22 mouse cellular contexts compared by ENCODE assay signal in genomic region chr9:46256658-46257385, GRCm38 (mm10). TPM values are rescaled to one million over a fixed set of nuclear protein-coding genes. Genes with fewer than 3 reads are reported as not detected.
DNase-seq lines count a peak whose midpoint lies in the region; ATAC-seq and TF ChIP-seq lines count a peak whose summit lies in the region.
"Had no signal": no experiment of that assay in that cellular context is flagged by ENCODE, and none has a peak within 500 bp of the region (broad histone marks: within the 10 kb centered on the region; RNA-seq: fewer than 3 reads in every experiment).

No protein-coding gene starts in this region.

- no peaks in the 10 kb centered on the region for H3K4me1 ChIP-seq in heart, postnatal 0 days (ENCODE audit: control insufficient read depth, insufficient read depth)

- H3K4me2 ChIP-seq in heart, postnatal 0 days (ENCODE audit: low read depth, low read length), result no peak overlapping the region

- no peaks in the 10 kb centered on the region for H3K27me3 ChIP-seq in heart, postnatal 0 days (ENCODE audit: control insufficient read depth, insufficient read depth, low read length)

- no peak for TF ChIP-seq EP300 in heart, postnatal 0 days (IDR thresholded peaks at IDR 0.05; ENCODE audit: low read depth)

- no peak for DNase-seq in heart, postnatal 0 days (ENCODE audit: low spot score)
- no peak for DNase-seq in heart, adult 9 months (ENCODE audit: low spot score in 2 of 2)
- DNase-seq in 3T3-L1 (ENCODE audit: low read depth, low spot score), result peak; percentile 34
- DNase-seq in 416B (ENCODE audit: low read depth), result peak; percentile 29
- no peak for DNase-seq in left cerebral cortex, adult 8-10 months (ENCODE audit: low spot score in 2 of 2)
- no peak for DNase-seq in neural tube, embryonic 10.5 days (ENCODE audit: extremely low spot score, low spot score)
- DNase-seq: cerebellum, adult 8-10 months; gastrocnemius, postnatal 10 days; kidney, adult 9 months; kidney, postnatal 36 days; layer of hippocampus, adult 9-11 months; thymus, postnatal 36 days had no signal

- TF ChIP-seq CTCF in heart, postnatal 0 days (IDR thresholded peaks at IDR 0.05; ENCODE audit: low read depth), result no peak

- no peaks in the 10 kb centered on the region for H3K9me3 ChIP-seq in heart, postnatal 0 days (replicated peaks; ENCODE audit: control insufficient read depth, low read length)
- H3K9me3 ChIP-seq: midbrain, embryonic 10.5 days had no signal

- H3K4me3 ChIP-seq in heart, postnatal 0 days (ENCODE audit: low read depth, low read length), result no peak overlapping the region
- H3K4me3 ChIP-seq: midbrain, embryonic 10.5 days had no signal

- WGBS in heart, postnatal 0 days, result 79% methylated on average over 10 of the region's 10 CpGs

- no peak overlapping the region for H3K9ac ChIP-seq in heart, postnatal 0 days (replicated peaks; ENCODE audit: low read depth, low read length)

- H3K27ac ChIP-seq in heart, postnatal 0 days (ENCODE audit: low read depth), result peak overlapping the region; percentile 63; the same call in 1 of the 2 replicates
- H3K27ac ChIP-seq: midbrain, embryonic 10.5 days had no signal

- ATAC-seq in heart, postnatal 0 days (ENCODE audit: insufficient read depth, low read depth), result no peak
- ATAC-seq in megakaryocyte, adult 5-6 weeks (ENCODE audit: poor library complexity, severe bottlenecking), result peak; percentile 87
- ATAC-seq: inflammation-experienced regulatory T-cells, adult 6 months had no signal

- H3K36me3 ChIP-seq in heart, postnatal 0 days (replicated peaks; ENCODE audit: control insufficient read depth, insufficient read depth, low read length), result no peaks in the 10 kb centered on the region
- H3K36me3 ChIP-seq: midbrain, embryonic 10.5 days had no signal

RNA-seq across cellular contexts. Expression of gene Apoa5, which starts 11.6 kb away (rescaled TPM):
- 0.23 and 0.80 TPM in 2 replicates for total RNA-seq in heart, postnatal 0 days (2014; rRNA removed; ENCODE audit: low replicate concordance)
- 0.14 TPM in 1 of 2 replicates, not detected in the other for polyA plus RNA-seq in heart, postnatal 0 days (2015; fragmentation: Nextera tagmentation; extraction: Ambion mirVana)
- total RNA-seq in megakaryocyte, adult 5-6 weeks (2015), result not detected in 2 replicates
- total RNA-seq in megakaryocyte, adult 5-6 weeks (2017), result 0.11 TPM in 1 of 2 replicates, not detected in the other
- total RNA-seq in left cerebral cortex, adult 8-10 months (2022), result not detected
- total RNA-seq: gastrocnemius, postnatal 10 days; heart, adult 18-20 months; left cerebral cortex, postnatal 14 days had no signal
- polyA plus RNA-seq: embryonic facial prominence, embryonic 14.5 days; hindbrain, embryonic 11.5 days; inflammation-experienced regulatory T-cells, adult 6 months; limb, embryonic 14.5 days; lung, embryonic 16.5 days; midbrain, embryonic 10.5 days; testis, adult 2 months had no signal

RNA-seq across cellular contexts. Expression of gene Zpr1, which starts 16.0 kb away (rescaled TPM):
- 19.3 and 22.2 TPM in 2 replicates for total RNA-seq in heart, postnatal 0 days (2014; rRNA removed; ENCODE audit: low replicate concordance)
- polyA plus RNA-seq in heart, postnatal 0 days (2015; fragmentation: Nextera tagmentation; extraction: Ambion mirVana), result 23.6 and 25.6 TPM in 2 replicates
- total RNA-seq in megakaryocyte, adult 5-6 weeks (2015), result 23.5 and 23.8 TPM in 2 replicates
- 26.3 and 28.8 TPM in 2 replicates for total RNA-seq in megakaryocyte, adult 5-6 weeks (2017)
- total RNA-seq in left cerebral cortex, adult 8-10 months (2022), result 10 to 100 TPM; 41.4 to 46.2 (median 43.4) TPM

RNA-seq across cellular contexts. Expression of gene Apoa4, which starts 16.3 kb away (rescaled TPM):
- total RNA-seq in heart, postnatal 0 days (2014; rRNA removed; ENCODE audit: low replicate concordance), result 0.89 and 6.6 TPM in 2 replicates
- not detected in 2 replicates for polyA plus RNA-seq in heart, postnatal 0 days (2015; fragmentation: Nextera tagmentation; extraction: Ambion mirVana)
- total RNA-seq in megakaryocyte, adult 5-6 weeks (2015), result not detected in 2 replicates
- total RNA-seq in megakaryocyte, adult 5-6 weeks (2017), result not detected in 2 replicates
- not detected for total RNA-seq in left cerebral cortex, adult 8-10 months (2022)
- total RNA-seq: gastrocnemius, postnatal 10 days; heart, adult 18-20 months; left cerebral cortex, postnatal 14 days had no signal
- polyA plus RNA-seq: hindbrain, embryonic 11.5 days; inflammation-experienced regulatory T-cells, adult 6 months; lung, embryonic 16.5 days; midbrain, embryonic 10.5 days had no signal

RNA-seq across cellular contexts. Expression of gene Apoc3, which starts 21.4 kb away (rescaled TPM):
- not detected in 2 replicates for total RNA-seq in heart, postnatal 0 days (2014; rRNA removed; ENCODE audit: low replicate concordance)
- polyA plus RNA-seq in heart, postnatal 0 days (2015; fragmentation: Nextera tagmentation; extraction: Ambion mirVana), result not detected in 2 replicates
- total RNA-seq in megakaryocyte, adult 5-6 weeks (2015), result not detected in 2 replicates
- total RNA-seq in megakaryocyte, adult 5-6 weeks (2017), result not detected in 2 replicates
- 1 to 10 TPM in 3 of 4 experiments, not detected in 1; 1.4 to 1.6 (median 1.6) TPM for total RNA-seq in left cerebral cortex, adult 8-10 months (2022)
- total RNA-seq: gastrocnemius, postnatal 10 days had no signal
- polyA plus RNA-seq: embryonic facial prominence, embryonic 14.5 days; hindbrain, embryonic 11.5 days; inflammation-experienced regulatory T-cells, adult 6 months; limb, embryonic 14.5 days; lung, embryonic 16.5 days; midbrain, embryonic 10.5 days; testis, adult 2 months had no signal

RNA-seq across cellular contexts. Expression of gene Bud13, which starts 26.0 kb away (rescaled TPM):
- total RNA-seq in heart, postnatal 0 days (2014; rRNA removed; ENCODE audit: low replicate concordance), result 12.0 and 14.6 TPM in 2 replicates
- polyA plus RNA-seq in heart, postnatal 0 days (2015; fragmentation: Nextera tagmentation; extraction: Ambion mirVana), result 7.6 and 7.9 TPM in 2 replicates
- total RNA-seq in megakaryocyte, adult 5-6 weeks (2015), result 10.5 and 12.3 TPM in 2 replicates
- 12.2 and 14.1 TPM in 2 replicates for total RNA-seq in megakaryocyte, adult 5-6 weeks (2017)
- total RNA-seq in left cerebral cortex, adult 8-10 months (2022), result 10 to 100 TPM in 3 of 4 experiments, 1 to 10 TPM in 1; 9.3 to 13.8 (median 11.1) TPM

Comparison
In these comparisons a context has a peak if more than half of its experiments do, and no peak if none do; other contexts are left out.
1. DNase-seq: peak in 3T3-L1 (single experiment) and 416B (single experiment); none in heart, postnatal 0 days (single experiment), heart, adult 9 months (0 of 2), left cerebral cortex, adult 8-10 months (0 of 2) and neural tube, embryonic 10.5 days (single experiment).